Mouse (Mus musculus): ENCODE data around the gene Fam181b. TPM values are rescaled to one million over a fixed set of nuclear protein-coding genes. Genes with fewer than 3 reads are reported as not detected.

Gene Fam181b
- total and polyA plus RNA-seq, 3 experiments = 1.4 to 10.8 (median 6.3) TPM

Other genes with a start within 250 kb of the Fam181b start
- 1 to 10 TPM in 1 of 2 experiments, under 1 TPM in 1; 0.45 to 1.1 TPM for gene Ddias, start 205.6 kb upstream of the Fam181b start, total RNA-seq (2021)
- not detected in 2 replicates for gene Ddias, start 205.6 kb upstream of the Fam181b start, polyA plus RNA-seq (2012; rRNA removed)
- 10 to 100 TPM; 11.2 to 11.3 TPM for gene Prcp, start 205.4 kb upstream of the Fam181b start, total RNA-seq (2021)
- 14.0 and 16.3 TPM in 2 replicates for gene Prcp, start 205.4 kb upstream of the Fam181b start, polyA plus RNA-seq (2012; rRNA removed)